Comparison of ENCODE assay signal across 20 mouse cellular contexts in genomic region chr15:97324311-97324710, GRCm38 (mm10).
DNase-seq lines count a peak whose midpoint lies in the region; ATAC-seq and TF ChIP-seq lines count a peak whose summit lies in the region.
"Had no signal": no experiment of that assay in that cellular context is flagged by ENCODE, and none has a peak within 500 bp of the region (broad histone marks: within the 10 kb centered on the region; RNA-seq: fewer than 3 reads in every experiment).

No protein-coding gene starts in this region.

- no peak overlapping the region for H3K4me2 ChIP-seq in hindbrain, postnatal 0 days (ENCODE audit: low read depth, low read length)
- no peak overlapping the region for H3K4me2 ChIP-seq in hindbrain, embryonic 13.5 days
- H3K4me2 ChIP-seq in midbrain, embryonic 11.5 days: no peak overlapping the region
- H3K4me2 ChIP-seq: neural tube, embryonic 15.5 days had no signal

- H3K9ac ChIP-seq in hindbrain, postnatal 0 days (replicated peaks; ENCODE audit: low read length): no peak overlapping the region
- H3K9ac ChIP-seq in hindbrain, embryonic 13.5 days: no peak overlapping the region
- H3K9ac ChIP-seq in midbrain, embryonic 11.5 days (ENCODE audit: low read length): no peak overlapping the region
- H3K9ac ChIP-seq: forebrain, postnatal 0 days; limb, embryonic 12.5 days; neural tube, embryonic 15.5 days had no signal

- H3K27ac ChIP-seq in hindbrain, postnatal 0 days: no peak overlapping the region
- H3K27ac ChIP-seq in hindbrain, embryonic 13.5 days: no peak overlapping the region
- H3K27ac ChIP-seq in midbrain, embryonic 11.5 days (ENCODE audit: low read depth, low read length): no peak overlapping the region
- H3K27ac ChIP-seq: embryonic facial prominence, embryonic 10.5 days; limb, embryonic 12.5 days; neural tube, embryonic 15.5 days had no signal

- no peak for TF ChIP-seq POLR2A in brain, embryonic 14.5 days (IDR thresholded peaks at IDR 0.05; ENCODE audit: borderline replicate concordance, extremely low read depth, insufficient read depth, insufficient read length, poor library complexity, severe bottlenecking)

- no peak for ATAC-seq in hindbrain, postnatal 0 days
- ATAC-seq in hindbrain, embryonic 13.5 days (ENCODE audit: low FRiP score): no peak
- peak; percentile 68 for ATAC-seq in midbrain, embryonic 11.5 days (ENCODE audit: low FRiP score)
- ATAC-seq: forebrain, postnatal 0 days; hindbrain, embryonic 16.5 days; intestine, embryonic 16.5 days had no signal

- no peak for TF ChIP-seq CTCF in hindbrain, postnatal 0 days (IDR thresholded peaks at IDR 0.05; ENCODE audit: low read depth)
- TF ChIP-seq CTCF in brain, embryonic 14.5 days (IDR thresholded peaks at IDR 0.05; ENCODE audit: borderline replicate concordance, extremely low read depth, insufficient read depth, insufficient read length): no peak

- no peaks in the 10 kb centered on the region for H3K9me3 ChIP-seq in hindbrain, postnatal 0 days (ENCODE audit: low read length)
- H3K9me3 ChIP-seq in hindbrain, embryonic 13.5 days: peaks cover 5% of the 10 kb centered on the region
- H3K9me3 ChIP-seq in midbrain, embryonic 11.5 days (ENCODE audit: control insufficient read depth, low read length): peaks cover 2% of the 10 kb centered on the region; the same call in 1 of the 2 replicates
- H3K9me3 ChIP-seq: neural tube, embryonic 15.5 days had no signal

- no peaks in the 10 kb centered on the region for H3K4me1 ChIP-seq in hindbrain, postnatal 0 days (ENCODE audit: insufficient read depth, low read length)
- H3K4me1 ChIP-seq in hindbrain, embryonic 13.5 days (replicated peaks): peaks cover 5% of the 10 kb centered on the region; the same call in 1 of the 2 replicates
- H3K4me1 ChIP-seq in midbrain, embryonic 11.5 days (ENCODE audit: control insufficient read depth, insufficient read depth, low read length): no peaks in the 10 kb centered on the region
- H3K4me1 ChIP-seq: embryonic facial prominence, embryonic 10.5 days; limb, embryonic 12.5 days had no signal

- no peak overlapping the region for H3K4me3 ChIP-seq in hindbrain, postnatal 0 days (ENCODE audit: low read length)
- no peak overlapping the region for H3K4me3 ChIP-seq in hindbrain, embryonic 13.5 days
- no peak overlapping the region for H3K4me3 ChIP-seq in midbrain, embryonic 11.5 days (ENCODE audit: low read depth, low read length)
- H3K4me3 ChIP-seq: embryonic facial prominence, embryonic 10.5 days; limb, embryonic 12.5 days; neural tube, embryonic 15.5 days had no signal

- DNase-seq in hindbrain, postnatal 0 days (ENCODE audit: low spot score): peak; percentile 38
- peak; percentile 65 for DNase-seq in brain, embryonic 14.5 days (ENCODE audit: low read depth)
- no peak for DNase-seq in midbrain, embryonic 11.5 days (ENCODE audit: low spot score, missing footprints)
- peak; percentile 21 for DNase-seq in retina, embryonic 14.5 days (ENCODE audit: low spot score)
- DNase-seq in urinary bladder, postnatal 36 days (ENCODE audit: low spot score in 2 of 2): no peak
- DNase-seq in right cerebral cortex, postnatal 10 days (ENCODE audit: low spot score in 2 of 2): no peak
- DNase-seq: adrenal gland, postnatal 14 days; cerebellum, adult 9-10 months; forebrain, postnatal 0 days; gastrocnemius, postnatal 36 days; kidney, postnatal 25 days; lung, adult 18-20 months; right cerebral cortex, postnatal 25 days; spleen, adult 18-20 months had no signal

- no peaks in the 10 kb centered on the region for H3K36me3 ChIP-seq in hindbrain, postnatal 0 days (ENCODE audit: insufficient read depth, low read length)
- no peaks in the 10 kb centered on the region for H3K36me3 ChIP-seq in hindbrain, embryonic 13.5 days
- H3K36me3 ChIP-seq in midbrain, embryonic 11.5 days (ENCODE audit: control insufficient read depth, insufficient read depth, low read length): no peaks in the 10 kb centered on the region
- H3K36me3 ChIP-seq: embryonic facial prominence, embryonic 10.5 days; limb, embryonic 12.5 days; neural tube, embryonic 15.5 days had no signal

- 59% methylated on average over 9 of the region's 9 CpGs for WGBS in hindbrain, postnatal 0 days
- 65% methylated on average over 9 of the region's 9 CpGs for WGBS in hindbrain, embryonic 13.5 days
- 65% methylated on average over 9 of the region's 9 CpGs for WGBS in midbrain, embryonic 11.5 days

- H3K27me3 ChIP-seq in hindbrain, postnatal 0 days (ENCODE audit: insufficient read depth, low read length): no peaks in the 10 kb centered on the region
- H3K27me3 ChIP-seq in hindbrain, embryonic 13.5 days: no peaks in the 10 kb centered on the region
- no peaks in the 10 kb centered on the region for H3K27me3 ChIP-seq in midbrain, embryonic 11.5 days (ENCODE audit: control insufficient read depth, insufficient read depth, low read length)
- H3K27me3 ChIP-seq: limb, embryonic 12.5 days; neural tube, embryonic 15.5 days had no signal

Comparison
In these comparisons a context has a peak if more than half of its experiments do, and no peak if none do; other contexts are left out.
1. DNase-seq: peak in hindbrain, postnatal 0 days (single experiment), brain, embryonic 14.5 days (single experiment) and retina, embryonic 14.5 days (single experiment); none in midbrain, embryonic 11.5 days (single experiment), urinary bladder, postnatal 36 days (0 of 2) and right cerebral cortex, postnatal 10 days (0 of 2).